Mouse (Mus musculus) kidney, adult 2 months (tissue): Measurements from ENCODE around the gene Fez1. TPM values are rescaled to one million over a fixed set of nuclear protein-coding genes. Genes with fewer than 3 reads are reported as not detected.

Experiments
- DNase-seq: peaks from one replicate; pipeline ENCODE4 v3.0.0; 2021
- H3K27ac ChIP-seq: fragments of 200-500 bp; 2 replicates; pipeline ENCODE4 v1.5.1; 2012; ENCODE audit warnings: low read depth, low read length, control low read depth, inconsistent platforms; ENCODE audit not compliant: insufficient read depth
- H3K27me3 ChIP-seq: fragments of 200-500 bp; replicated peaks from 2 replicates; pipeline ENCODE4 v1.6.1; 2012; ENCODE audit warnings: mild to moderate bottlenecking, moderate library complexity, low read length, inconsistent platforms; ENCODE audit not compliant: control insufficient read depth, insufficient read depth
- H3K36me3 ChIP-seq: fragments of 200-500 bp; 2 replicates; pipeline ENCODE4 v1.6.1; 2012; ENCODE audit warnings: mild to moderate bottlenecking, moderate library complexity, low read length, inconsistent platforms; ENCODE audit not compliant: control insufficient read depth, insufficient read depth
- H3K4me1 ChIP-seq: fragments of 200-500 bp; 2 replicates; pipeline ENCODE4 v1.6.1; 2011; ENCODE audit warnings: low read length; ENCODE audit not compliant: control insufficient read depth, insufficient read depth
- H3K4me3 ChIP-seq: fragments of 200-500 bp; 2 replicates; pipeline ENCODE4 v1.5.1; 2011; ENCODE audit warnings: mild to moderate bottlenecking, low read depth, low read length, control low read depth; ENCODE audit not compliant: insufficient read depth
- CTCF ChIP-seq: fragments of 200-500 bp; conservative IDR thresholded peaks from 2 replicates; pipeline ENCODE4 v1.5.1; 2011; ENCODE audit warnings: low read depth, mild to moderate bottlenecking, control low read depth, low read length, moderate library complexity, mixed read lengths; ENCODE audit not compliant: insufficient read depth, insufficient read length
- POLR2A ChIP-seq: fragments of 200-500 bp; IDR thresholded peaks from one replicate; pipeline ENCODE4 v1.6.1; 2011; ENCODE audit warnings: low read depth, low read length, control low read depth
- WGBS: fragments of 180-500 bp; shearing (Covaris S2); methylation state at CpG from one replicate; pipeline ENCODE4 v1.1.7; 2018; 5-methylcytosine and 5-hydroxymethylcytosine counted together
- polyA plus RNA-seq: library from polyadenylated mRNA; depleted of rRNA; stranded (reverse); fragments of >200 nt; gene quantifications from 2 replicates; pipeline ENCODE4 v1.2.3, GENCODE M21; 2012; rRNA removed

Gene Fez1
- polyA plus RNA-seq, 1 experiment = 0.33 TPM

GRCm38 (mm10) chr9:36916915-36917314 is 95.3 kb downstream of the Fez1 start:
- Histone ChIP-seq H3K36me3 (no peaks in the 10 kb centered on the region), H3K27me3 (no peaks in the 10 kb centered on the region), H3K4me3 (no peak overlapping the region), H3K27ac (no peak overlapping the region), H3K4me1 (no peaks in the 10 kb centered on the region)
- WGBS = 54% methylated on average over 5 of the region's 5 CpGs
- no peak for TF ChIP-seq CTCF
- no peak for TF ChIP-seq POLR2A
- peak; percentile 7 for DNase-seq

- Histone ChIP-seq H3K36me3 (no peaks in the 10 kb centered on the region), H3K4me1 (no peaks in the 10 kb centered on the region), H3K27ac (no peak overlapping the region), H3K27me3 (no peaks in the 10 kb centered on the region), H3K4me3 (no peak overlapping the region)
- no peak for TF ChIP-seq CTCF
- no peak for TF ChIP-seq POLR2A
- DNase-seq = no peak
- WGBS = 72% methylated on average over 3 of the region's 3 CpGs
Measured at GRCm38 (mm10) chr9:36918582-36918981, 96.9 kb downstream of the Fez1 start.

- no peak for DNase-seq
Measured at GRCm38 (mm10) chr9:36919472-36919871, 97.8 kb downstream of the Fez1 start.

GRCm38 (mm10) chr9:36921718-36922415 is 100.2 kb downstream of the Fez1 start:
- Histone ChIP-seq H3K4me3 (no peak overlapping the region), H3K27ac (no peak overlapping the region), H3K4me1 (no peaks in the 10 kb centered on the region), H3K36me3 (no peaks in the 10 kb centered on the region), H3K27me3 (no peaks in the 10 kb centered on the region)
- no peak for TF ChIP-seq CTCF
- TF ChIP-seq POLR2A = no peak
- WGBS = 69% methylated on average over 13 of the region's 13 CpGs
- no peak for DNase-seq

More at GRCm38 (mm10) chr9:36919472-36919871, 97.8 kb downstream of the Fez1 start:
- Histone ChIP-seq H3K27ac (no peak overlapping the region), H3K4me3 (no peak overlapping the region), H3K27me3 (no peaks in the 10 kb centered on the region), H3K4me1 (no peaks in the 10 kb centered on the region), H3K36me3 (no peaks in the 10 kb centered on the region)
- no peak for TF ChIP-seq POLR2A
- no peak for TF ChIP-seq CTCF
- 53% methylated on average over 4 of the region's 4 CpGs for WGBS

GRCm38 (mm10) chr9:36923753-36924152 is 102.1 kb downstream of the Fez1 start:
- Histone ChIP-seq H3K4me1 (no peaks in the 10 kb centered on the region), H3K27ac (no peak overlapping the region), H3K4me3 (no peak overlapping the region), H3K36me3 (no peaks in the 10 kb centered on the region), H3K27me3 (no peaks in the 10 kb centered on the region)
- DNase-seq = no peak
- 92% methylated on average over 5 of the region's 5 CpGs for WGBS
- TF ChIP-seq POLR2A (no peak), CTCF (no peak)

Other genes starting within 250 kb of the Fez1 start
- not detected in 2 replicates for gene Gm17689, start 239.2 kb upstream of the Fez1 start, polyA plus RNA-seq
- not detected in 2 replicates for gene A630095E13Rik, start 178.5 kb upstream of the Fez1 start, polyA plus RNA-seq
- 0.16 and 0.31 TPM in 2 replicates for gene Acrv1, start 128.6 kb upstream of the Fez1 start, polyA plus RNA-seq
- gene Chek1, start 94.8 kb upstream of the Fez1 start, polyA plus RNA-seq = 0.11 and 0.20 TPM in 2 replicates
- 194 and 199 TPM in 2 replicates for gene Stt3a, start 54.2 kb upstream of the Fez1 start, polyA plus RNA-seq
- gene Ei24, start 24.5 kb upstream of the Fez1 start, polyA plus RNA-seq = 85.9 and 94.1 TPM in 2 replicates